Mouse (Mus musculus) small intestine, adult 2 months (tissue): ENCODE data around the gene Dennd2a. TPM values are rescaled to one million over a fixed set of nuclear protein-coding genes. Genes with fewer than 3 reads are reported as not detected.

ENCODE experiments used
- H3K27ac ChIP-seq: fragments of 200-500 bp; 2 replicates; pipeline ENCODE4 v1.5.1; 2012; ENCODE audit warnings: low read depth, low read length, control low read depth, inconsistent platforms; ENCODE audit not compliant: insufficient read depth
- H3K27me3 ChIP-seq: fragments of 200-500 bp; 2 replicates; pipeline ENCODE4 v1.6.1; 2012; ENCODE audit warnings: mild to moderate bottlenecking, moderate library complexity, low read length, inconsistent platforms; ENCODE audit not compliant: control insufficient read depth, insufficient read depth
- H3K36me3 ChIP-seq: fragments of 200-500 bp; 2 replicates; pipeline ENCODE4 v1.6.1; 2012; ENCODE audit warnings: mild to moderate bottlenecking, low read length, control low read depth, inconsistent platforms; ENCODE audit not compliant: control insufficient read depth, insufficient read depth
- H3K4me1 ChIP-seq: fragments of 200-500 bp; 2 replicates; pipeline ENCODE4 v1.6.1; 2012; ENCODE audit warnings: low read length, inconsistent platforms, mixed read lengths; ENCODE audit not compliant: control insufficient read depth, insufficient read depth, insufficient read length
- H3K4me3 ChIP-seq: fragments of 200-500 bp; 2 replicates; pipeline ENCODE4 v1.5.1; 2012; ENCODE audit warnings: low read depth, mild to moderate bottlenecking, control low read depth, inconsistent platforms, low read length, moderate library complexity
- CTCF ChIP-seq: fragments of 200-500 bp; IDR thresholded peaks from 2 replicates; pipeline ENCODE4 v1.5.1; 2012; ENCODE audit warnings: low read depth, mild to moderate bottlenecking, control low read depth, inconsistent platforms, low read length, moderate library complexity, mixed read lengths; ENCODE audit not compliant: insufficient replicate concordance, insufficient read length; ENCODE audit errors: extremely low read depth
- POLR2A ChIP-seq: fragments of 200-500 bp; IDR thresholded peaks from 2 replicates; pipeline ENCODE4 v1.6.1; 2012; ENCODE audit warnings: low read depth, mild to moderate bottlenecking, control low read depth, inconsistent platforms, low read length, moderate library complexity
- WGBS: fragments of 180-500 bp; shearing (Covaris S2); methylation state at CpG from one replicate; pipeline ENCODE4 v1.1.7; 2018; 5-methylcytosine and 5-hydroxymethylcytosine counted together
- polyA plus RNA-seq: library from polyadenylated mRNA; depleted of rRNA; stranded (reverse); fragments of >200 nt; gene quantifications from 2 replicates; pipeline ENCODE4 v1.2.3, GENCODE M21; 2012; rRNA removed

The Dennd2a gene
- 1.9 and 2.7 TPM in 2 replicates for polyA plus RNA-seq

GRCm38 (mm10) chr6:39557723-39558261, at the start of gene Dennd2a:
Gene Dennd2a (minus strand): TSS chr6:39557867.
- Histone ChIP-seq H3K4me1 (peaks cover 11% of the 10 kb centered on the region), H3K27ac (peak within 1 kb of the TSS; percentile 60; the same call in 1 of the 2 replicates), H3K27me3 (peaks cover 23% of the 10 kb centered on the region), H3K36me3 (no peaks in the 10 kb centered on the region), H3K4me3 (peak within 1 kb of the TSS; percentile 71)
- WGBS, result 6% methylated on average over 49 of the region's 50 CpGs
- TF ChIP-seq CTCF (no peak), POLR2A (no peak; the same call in 1 of the 2 replicates)

- no peak for TF ChIP-seq CTCF
- no peak for TF ChIP-seq POLR2A
Observed at GRCm38 (mm10) chr6:39607365-39607764, 49.7 kb upstream of the Dennd2a start.

GRCm38 (mm10) chr6:39606862-39607261, 49.2 kb upstream of the Dennd2a start:
- 45% methylated on average over 3 of the region's 3 CpGs for WGBS
- TF ChIP-seq POLR2A (no peak), CTCF (no peak)
- Histone ChIP-seq H3K4me3 (no peak overlapping the region), H3K4me1 (no peaks in the 10 kb centered on the region), H3K27me3 (no peaks in the 10 kb centered on the region), H3K36me3 (peaks cover 10% of the 10 kb centered on the region), H3K27ac (no peak overlapping the region)

More at GRCm38 (mm10) chr6:39607365-39607764, 49.7 kb upstream of the Dennd2a start:
- H3K4me1 ChIP-seq, result no peaks in the 10 kb centered on the region
- WGBS, result 56% methylated on average over 5 of the region's 5 CpGs
- peaks cover 8% of the 10 kb centered on the region for H3K36me3 ChIP-seq
- H3K27ac ChIP-seq, result no peak overlapping the region
- no peak overlapping the region for H3K4me3 ChIP-seq
- no peaks in the 10 kb centered on the region for H3K27me3 ChIP-seq

GRCm38 (mm10) chr6:39606056-39606455, 48.4 kb upstream of the Dennd2a start:
- Histone ChIP-seq H3K4me3 (no peak overlapping the region), H3K4me1 (no peaks in the 10 kb centered on the region), H3K27ac (no peak overlapping the region), H3K27me3 (no peaks in the 10 kb centered on the region), H3K36me3 (peaks cover 11% of the 10 kb centered on the region)
- TF ChIP-seq CTCF (no peak), POLR2A (no peak)
- WGBS, result 85% methylated on average over 6 of the region's 6 CpGs

GRCm38 (mm10) chr6:39604565-39604964, 46.9 kb upstream of the Dennd2a start:
- H3K4me1 ChIP-seq, result no peaks in the 10 kb centered on the region
- no peak overlapping the region for H3K27ac ChIP-seq
- TF ChIP-seq CTCF, result no peak
- no peak for TF ChIP-seq POLR2A
- no peaks in the 10 kb centered on the region for H3K27me3 ChIP-seq
- no peak overlapping the region for H3K4me3 ChIP-seq
- H3K36me3 ChIP-seq, result peaks cover 19% of the 10 kb centered on the region
- 81% methylated on average over 5 of the region's 5 CpGs for WGBS

GRCm38 (mm10) chr6:39601828-39602227, 44.2 kb upstream of the Dennd2a start:
- Histone ChIP-seq H3K4me3 (no peak overlapping the region), H3K36me3 (peaks cover 35% of the 10 kb centered on the region), H3K27ac (no peak overlapping the region), H3K27me3 (no peaks in the 10 kb centered on the region), H3K4me1 (no peaks in the 10 kb centered on the region)
- TF ChIP-seq POLR2A (no peak), CTCF (no peak)
- WGBS, result 80% methylated on average over 3 of the region's 3 CpGs

GRCm38 (mm10) chr6:39600851-39601250, 43.2 kb upstream of the Dennd2a start:
- peaks cover 36% of the 10 kb centered on the region for H3K36me3 ChIP-seq
- no peaks in the 10 kb centered on the region for H3K27me3 ChIP-seq
- no peak for TF ChIP-seq POLR2A
- no peak for TF ChIP-seq CTCF
- no peaks in the 10 kb centered on the region for H3K4me1 ChIP-seq
- H3K4me3 ChIP-seq, result no peak overlapping the region
- WGBS, result over 99% methylated on average over 3 of the region's 3 CpGs
- H3K27ac ChIP-seq, result no peak overlapping the region
